Comparison of ENCODE assay signal across 12 mouse cellular contexts in genomic region chr4:137479757-137480156, GRCm38 (mm10). TPM values are rescaled to one million over a fixed set of nuclear protein-coding genes. Genes with fewer than 3 reads are reported as not detected.
DNase-seq lines count a peak whose midpoint lies in the region; ATAC-seq and TF ChIP-seq lines count a peak whose summit lies in the region.
"Had no signal": no experiment of that assay in that cellular context is flagged by ENCODE, and none has a peak within 500 bp of the region (broad histone marks: within the 10 kb centered on the region; RNA-seq: fewer than 3 reads in every experiment).

No protein-coding gene starts in this region.

- H3K27me3 ChIP-seq in hindbrain, embryonic 11.5 days (ENCODE audit: control insufficient read depth, insufficient read depth, low read length) = no peaks in the 10 kb centered on the region
- H3K27me3 ChIP-seq in hindbrain, postnatal 0 days (ENCODE audit: insufficient read depth, low read length) = no peaks in the 10 kb centered on the region
- no peaks in the 10 kb centered on the region for H3K27me3 ChIP-seq in embryonic facial prominence, embryonic 11.5 days (ENCODE audit: control insufficient read depth, insufficient read depth, low read length)
- H3K27me3 ChIP-seq in liver, embryonic 12.5 days (replicated peaks) = peaks cover 25% of the 10 kb centered on the region; the same call in 1 of the 2 replicates
- H3K27me3 ChIP-seq: Patski had no signal

- H3K4me2 ChIP-seq in hindbrain, embryonic 11.5 days (replicated peaks; ENCODE audit: low read depth, low read length) = no peak overlapping the region
- no peak overlapping the region for H3K4me2 ChIP-seq in hindbrain, postnatal 0 days (ENCODE audit: low read depth, low read length)
- no peak overlapping the region for H3K4me2 ChIP-seq in embryonic facial prominence, embryonic 11.5 days (ENCODE audit: low read depth, low read length)
- peak overlapping the region; percentile 21 for H3K4me2 ChIP-seq in liver, embryonic 12.5 days

- H3K4me1 ChIP-seq in hindbrain, embryonic 11.5 days (replicated peaks; ENCODE audit: control insufficient read depth, insufficient read depth, low read length) = peaks cover 29% of the 10 kb centered on the region
- peaks cover 12% of the 10 kb centered on the region; the same call in 1 of the 2 replicates for H3K4me1 ChIP-seq in hindbrain, postnatal 0 days (ENCODE audit: insufficient read depth, low read length)
- H3K4me1 ChIP-seq in embryonic facial prominence, embryonic 11.5 days (ENCODE audit: control insufficient read depth, insufficient read depth, low read length) = peaks cover 30% of the 10 kb centered on the region
- peaks cover 91% of the 10 kb centered on the region for H3K4me1 ChIP-seq in liver, embryonic 12.5 days

- TF ChIP-seq CTCF in hindbrain, postnatal 0 days (IDR thresholded peaks at IDR 0.05; ENCODE audit: low read depth) = no peak

- H3K4me3 ChIP-seq in hindbrain, embryonic 11.5 days (ENCODE audit: low read depth, low read length) = no peak overlapping the region
- no peak overlapping the region for H3K4me3 ChIP-seq in hindbrain, postnatal 0 days (ENCODE audit: low read length)
- H3K4me3 ChIP-seq in embryonic facial prominence, embryonic 11.5 days (ENCODE audit: low read depth, low read length) = no peak overlapping the region
- no peak overlapping the region for H3K4me3 ChIP-seq in liver, embryonic 12.5 days

- ATAC-seq in hindbrain, embryonic 11.5 days (ENCODE audit: low FRiP score) = no peak
- no peak for ATAC-seq in hindbrain, postnatal 0 days
- ATAC-seq in embryonic facial prominence, embryonic 11.5 days (replicated peaks; ENCODE audit: insufficient number of reproducible peaks, low FRiP score, low TSS enrichment, low read depth) = no peak
- no peak for ATAC-seq in liver, embryonic 12.5 days
- ATAC-seq: Patski had no signal

- H3K9ac ChIP-seq in hindbrain, embryonic 11.5 days (ENCODE audit: low read depth, low read length) = no peak overlapping the region
- H3K9ac ChIP-seq in hindbrain, postnatal 0 days (replicated peaks; ENCODE audit: low read length) = no peak overlapping the region
- 0 out of 2 replicates have a peak overlapping the region, but pooled peaks have one; percentile 6 for H3K9ac ChIP-seq in embryonic facial prominence, embryonic 11.5 days (replicated peaks; ENCODE audit: low read length)
- H3K9ac ChIP-seq in liver, embryonic 12.5 days = no peak overlapping the region

- H3K9me3 ChIP-seq in hindbrain, embryonic 11.5 days (ENCODE audit: control insufficient read depth, low read length) = no peaks in the 10 kb centered on the region
- H3K9me3 ChIP-seq in hindbrain, postnatal 0 days (ENCODE audit: low read length) = no peaks in the 10 kb centered on the region
- H3K9me3 ChIP-seq in embryonic facial prominence, embryonic 11.5 days (replicated peaks; ENCODE audit: control insufficient read depth, low read length) = no peaks in the 10 kb centered on the region
- H3K9me3 ChIP-seq in liver, embryonic 12.5 days (replicated peaks) = no peaks in the 10 kb centered on the region

- H3K36me3 ChIP-seq in hindbrain, embryonic 11.5 days (ENCODE audit: control insufficient read depth, insufficient read depth, low read length) = no peaks in the 10 kb centered on the region
- H3K36me3 ChIP-seq in hindbrain, postnatal 0 days (ENCODE audit: insufficient read depth, low read length) = no peaks in the 10 kb centered on the region
- no peaks in the 10 kb centered on the region for H3K36me3 ChIP-seq in embryonic facial prominence, embryonic 11.5 days (replicated peaks; ENCODE audit: control insufficient read depth, insufficient read depth, low read depth, low read length)
- H3K36me3 ChIP-seq in liver, embryonic 12.5 days = no peaks in the 10 kb centered on the region

- H3K27ac ChIP-seq in hindbrain, embryonic 11.5 days (ENCODE audit: low read depth, low read length) = no peak overlapping the region
- no peak overlapping the region for H3K27ac ChIP-seq in hindbrain, postnatal 0 days
- peak overlapping the region; percentile 47 for H3K27ac ChIP-seq in embryonic facial prominence, embryonic 11.5 days (replicated peaks; ENCODE audit: low read depth, low read length)
- 0 out of 2 replicates have a peak overlapping the region, but pooled peaks have one; percentile 65 for H3K27ac ChIP-seq in liver, embryonic 12.5 days

- WGBS in hindbrain, embryonic 11.5 days = 6% methylated on average over 6 of the region's 6 CpGs
- 12% methylated on average over 6 of the region's 6 CpGs for WGBS in hindbrain, postnatal 0 days
- 4% methylated on average over 6 of the region's 6 CpGs for whole genome bisulfite sequencing in embryonic facial prominence, embryonic 11.5 days
- WGBS in liver, embryonic 12.5 days (ENCODE audit: insufficient replicate concordance) = 31% methylated on average over 6 of the region's 6 CpGs

- DNase-seq in hindbrain, embryonic 11.5 days (ENCODE audit: low spot score) = peak; percentile 54
- DNase-seq in hindbrain, postnatal 0 days (ENCODE audit: low spot score) = no peak
- DNase-seq in embryonic facial prominence, embryonic 11.5 days (ENCODE audit: low spot score) = peak; percentile 78
- peak; percentile 61 for DNase-seq in kidney, adult 18-20 months
- DNase-seq in thymus, postnatal 0 days (ENCODE audit: low spot score) = no peak
- no peak for DNase-seq in spleen, adult 12 weeks (ENCODE audit: low spot score)
- no peak for DNase-seq in layer of hippocampus, postnatal 10 days (ENCODE audit: low spot score in 2 of 2)
- DNase-seq: cerebellum, adult 18-20 months; gastrocnemius, postnatal 10 days had no signal

RNA-seq across cellular contexts. Expression of gene Hspg2, which starts 11.2 kb away (rescaled TPM):
- polyA plus RNA-seq in hindbrain, embryonic 11.5 days (2014; fragmentation: Nextera tagmentation; extraction: Ambion mirVana) = 14.7 and 18.1 TPM in 2 replicates
- 37.8 and 39.2 TPM in 2 replicates for total RNA-seq in hindbrain, postnatal 0 days (2014; rRNA removed)
- 3.5 and 3.7 TPM in 2 replicates for polyA plus RNA-seq in hindbrain, postnatal 0 days (2015; fragmentation: Nextera tagmentation; extraction: Ambion mirVana)
- polyA plus RNA-seq in embryonic facial prominence, embryonic 11.5 days (2014; fragmentation: Nextera tagmentation; extraction: Ambion mirVana) = 14.4 and 17.6 TPM in 2 replicates
- polyA plus RNA-seq in liver, embryonic 12.5 days (2016; fragmentation: Nextera tagmentation; extraction: Ambion mirVana) = 6.4 and 7.3 TPM in 2 replicates
- 4.0 and 4.1 TPM in 2 replicates for polyA plus RNA-seq in thymus, postnatal 0 days (2015; fragmentation: Nextera tagmentation; extraction: Ambion mirVana)
- 10 to 100 TPM; 13.7 to 14.8 TPM for total RNA-seq in layer of hippocampus, postnatal 10 days (2021)

RNA-seq across cellular contexts. Expression of gene 1700013G24Rik, which starts 26.7 kb away (rescaled TPM):
- not detected in 2 replicates for polyA plus RNA-seq in hindbrain, embryonic 11.5 days (2014; fragmentation: Nextera tagmentation; extraction: Ambion mirVana)
- not detected in 2 replicates for total RNA-seq in hindbrain, postnatal 0 days (2014; rRNA removed)
- polyA plus RNA-seq in hindbrain, postnatal 0 days (2015; fragmentation: Nextera tagmentation; extraction: Ambion mirVana) = not detected in 2 replicates
- not detected in 2 replicates for polyA plus RNA-seq in embryonic facial prominence, embryonic 11.5 days (2014; fragmentation: Nextera tagmentation; extraction: Ambion mirVana)
- not detected in 2 replicates for polyA plus RNA-seq in liver, embryonic 12.5 days (2016; fragmentation: Nextera tagmentation; extraction: Ambion mirVana)
- not detected in 2 replicates for polyA plus RNA-seq in thymus, postnatal 0 days (2015; fragmentation: Nextera tagmentation; extraction: Ambion mirVana)
- not detected for total RNA-seq in layer of hippocampus, postnatal 10 days (2021)
- total RNA-seq: gastrocnemius, postnatal 10 days; left cerebral cortex, adult 8-10 months had no signal
- polyA plus RNA-seq: Patski had no signal

RNA-seq across cellular contexts. Expression of gene Cela3b, which starts 49.4 kb away (rescaled TPM):
- polyA plus RNA-seq in hindbrain, embryonic 11.5 days (2014; fragmentation: Nextera tagmentation; extraction: Ambion mirVana) = not detected in 2 replicates
- not detected in 2 replicates for total RNA-seq in hindbrain, postnatal 0 days (2014; rRNA removed)
- polyA plus RNA-seq in hindbrain, postnatal 0 days (2015; fragmentation: Nextera tagmentation; extraction: Ambion mirVana) = not detected in 2 replicates
- polyA plus RNA-seq in embryonic facial prominence, embryonic 11.5 days (2014; fragmentation: Nextera tagmentation; extraction: Ambion mirVana) = not detected in 2 replicates
- polyA plus RNA-seq in liver, embryonic 12.5 days (2016; fragmentation: Nextera tagmentation; extraction: Ambion mirVana) = not detected in 2 replicates
- polyA plus RNA-seq in thymus, postnatal 0 days (2015; fragmentation: Nextera tagmentation; extraction: Ambion mirVana) = 0.40 TPM in 1 of 2 replicates, not detected in the other
- not detected for total RNA-seq in layer of hippocampus, postnatal 10 days (2021)
- total RNA-seq: gastrocnemius, postnatal 10 days; left cerebral cortex, adult 8-10 months had no signal
- polyA plus RNA-seq: Patski had no signal

Comparison
In these comparisons a context has a peak if more than half of its experiments do, and no peak if none do; other contexts are left out.
1. DNase-seq: peak in hindbrain, embryonic 11.5 days (single experiment), embryonic facial prominence, embryonic 11.5 days (single experiment) and kidney, adult 18-20 months (single experiment); none in hindbrain, postnatal 0 days (single experiment), thymus, postnatal 0 days (single experiment), spleen, adult 12 weeks (single experiment) and layer of hippocampus, postnatal 10 days (0 of 2).
2. H3K27ac ChIP-seq: peak in embryonic facial prominence, embryonic 11.5 days (single experiment) and liver, embryonic 12.5 days (single experiment); none in hindbrain, embryonic 11.5 days (single experiment) and hindbrain, postnatal 0 days (single experiment).